In genomic region chr12:87387171-87388121, GRCm38 (mm10) we compare ENCODE assay signal across 7 mouse cellular contexts. TPM values are rescaled to one million over a fixed set of nuclear protein-coding genes. Genes with fewer than 3 reads are reported as not detected.
DNase-seq lines count a peak whose midpoint lies in the region; ATAC-seq and TF ChIP-seq lines count a peak whose summit lies in the region.

No protein-coding gene starts in this region.

- H3K4me3 ChIP-seq in bone marrow, adult 2 months (replicated peaks; ENCODE audit: control insufficient read depth, low read depth, low read length) = peak overlapping the region; percentile 92
- peak overlapping the region; percentile 97 for H3K4me3 ChIP-seq in forebrain, embryonic 12.5 days (replicated peaks)

- H3K4me2 ChIP-seq in forebrain, embryonic 12.5 days = peak overlapping the region; percentile 98

- peak; percentile 66 for ATAC-seq in forebrain, embryonic 12.5 days (ENCODE audit: low FRiP score)
- peak; percentile 17; the same call in 1 of the 2 replicates for ATAC-seq in megakaryocyte, adult 5-6 weeks (ENCODE audit: poor library complexity, severe bottlenecking)

- intact Hi-C loops in heart, postnatal 36 days (cut with DNase I) = no loop called here

- WGBS in bone marrow, adult 2 months = under 1% methylated on average over 60 of the region's 65 CpGs
- under 1% methylated on average over 63 of the region's 65 CpGs for whole genome bisulfite sequencing in forebrain, embryonic 12.5 days

- peak overlapping the region; percentile 94 for H3K27ac ChIP-seq in bone marrow, adult 2 months (ENCODE audit: control insufficient read depth, insufficient read depth, low read depth, low read length, poor library complexity)
- H3K27ac ChIP-seq in forebrain, embryonic 12.5 days = peak overlapping the region; percentile 79

- H3K9me3 ChIP-seq in forebrain, embryonic 12.5 days = no peaks in the 10 kb centered on the region

- peak; percentile 25 for DNase-seq in ES-CJ7 (ENCODE audit: low read depth, low spot score)
- DNase-seq in heart, postnatal 36 days = peak; percentile 47 to 48
- DNase-seq in layer of hippocampus, postnatal 14 days (ENCODE audit: low spot score in 2 of 2) = peak; percentile 19 to 24
- peak; percentile 30 to 74 for DNase-seq in spleen, postnatal 4 days (ENCODE audit: low spot score in 2 of 2)

- H3K27me3 ChIP-seq in forebrain, embryonic 12.5 days = no peaks in the 10 kb centered on the region

- peak overlapping the region; percentile 93 for H3K9ac ChIP-seq in forebrain, embryonic 12.5 days

- no peak for TF ChIP-seq CTCF in bone marrow, adult 2 months (IDR thresholded peaks at IDR 0.05; ENCODE audit: control insufficient read depth, insufficient read depth, low read length)

- no peaks in the 10 kb centered on the region for H3K4me1 ChIP-seq in bone marrow, adult 2 months (ENCODE audit: control insufficient read depth, insufficient read depth, low read length)
- H3K4me1 ChIP-seq in forebrain, embryonic 12.5 days = peaks cover 17% of the 10 kb centered on the region

- no peaks in the 10 kb centered on the region for H3K36me3 ChIP-seq in forebrain, embryonic 12.5 days (replicated peaks)

- TF ChIP-seq POLR2A in bone marrow, adult 2 months (IDR thresholded peaks at IDR 0.05; ENCODE audit: borderline replicate concordance, control insufficient read depth, low read depth, low read length) = no peak

RNA-seq across cellular contexts. Expression of gene Sptlc2, which starts 0.7 kb away (rescaled TPM):
- polyA plus RNA-seq in bone marrow, adult 2 months (2011; ENCODE audit: insufficient read depth, insufficient read length, low replicate concordance, missing spikeins) = 10.7 and 31.6 TPM in 2 replicates
- 50.8 and 54.2 TPM in 2 replicates for polyA plus RNA-seq in forebrain, embryonic 12.5 days (2016; fragmentation: Nextera tagmentation; extraction: Ambion mirVana)
- 10 to 100 TPM; 27.2 to 28.8 TPM for total RNA-seq in heart, postnatal 36 days (2021)
- total RNA-seq in layer of hippocampus, postnatal 14 days (2021) = 10 to 100 TPM; 50.3 to 60.5 TPM
- total RNA-seq in megakaryocyte, adult 5-6 weeks (2015) = 210 and 245 TPM in 2 replicates
- total RNA-seq in megakaryocyte, adult 5-6 weeks (2017) = 168 and 181 TPM in 2 replicates

RNA-seq across cellular contexts. Expression of gene Slirp, which starts 56.2 kb away (rescaled TPM):
- 67.6 and 160 TPM in 2 replicates for polyA plus RNA-seq in bone marrow, adult 2 months (2011; ENCODE audit: insufficient read depth, insufficient read length, low replicate concordance, missing spikeins)
- 283 and 293 TPM in 2 replicates for polyA plus RNA-seq in forebrain, embryonic 12.5 days (2016; fragmentation: Nextera tagmentation; extraction: Ambion mirVana)
- 100 to 1,000 TPM; 161 to 175 TPM for total RNA-seq in heart, postnatal 36 days (2021)
- 10 to 100 TPM; 87.3 to 94.3 TPM for total RNA-seq in layer of hippocampus, postnatal 14 days (2021)
- 74.3 and 85.7 TPM in 2 replicates for total RNA-seq in megakaryocyte, adult 5-6 weeks (2015)
- total RNA-seq in megakaryocyte, adult 5-6 weeks (2017) = 34.3 and 64.3 TPM in 2 replicates

RNA-seq across cellular contexts. Expression of gene Alkbh1, which starts 56.4 kb away (rescaled TPM):
- polyA plus RNA-seq in bone marrow, adult 2 months (2011; ENCODE audit: insufficient read depth, insufficient read length, low replicate concordance, missing spikeins) = 11.1 and 19.8 TPM in 2 replicates
- 48.8 and 55.9 TPM in 2 replicates for polyA plus RNA-seq in forebrain, embryonic 12.5 days (2016; fragmentation: Nextera tagmentation; extraction: Ambion mirVana)
- total RNA-seq in heart, postnatal 36 days (2021) = 10 to 100 TPM in 1 of 2 experiments, 1 to 10 TPM in 1; 9.8 to 11.3 TPM
- total RNA-seq in layer of hippocampus, postnatal 14 days (2021) = 10 to 100 TPM; 16.7 to 18.5 TPM
- total RNA-seq in megakaryocyte, adult 5-6 weeks (2015) = 17.7 and 19.5 TPM in 2 replicates
- 25.6 and 32.2 TPM in 2 replicates for total RNA-seq in megakaryocyte, adult 5-6 weeks (2017)

Comparison
In these comparisons a context has a peak if more than half of its experiments do, and no peak if none do; other contexts are left out.
1. Peak in every context shown above with its lines: DNase-seq, ATAC-seq, H3K4me3 ChIP-seq and H3K27ac ChIP-seq.